Mouse (Mus musculus): ENCODE data around the gene Olfr1474. TPM values are rescaled to one million over a fixed set of nuclear protein-coding genes. Genes with fewer than 3 reads are reported as not detected.
"Not testable (repeated sequence)": the region's sequence is repeated elsewhere in the genome, so short reads cannot be mapped to it uniquely, and the experiment has no call there.

Gene Olfr1474
- not detected for polyA plus RNA-seq (2012; fragmentation: generic; extraction: Trizol)

DNA sequence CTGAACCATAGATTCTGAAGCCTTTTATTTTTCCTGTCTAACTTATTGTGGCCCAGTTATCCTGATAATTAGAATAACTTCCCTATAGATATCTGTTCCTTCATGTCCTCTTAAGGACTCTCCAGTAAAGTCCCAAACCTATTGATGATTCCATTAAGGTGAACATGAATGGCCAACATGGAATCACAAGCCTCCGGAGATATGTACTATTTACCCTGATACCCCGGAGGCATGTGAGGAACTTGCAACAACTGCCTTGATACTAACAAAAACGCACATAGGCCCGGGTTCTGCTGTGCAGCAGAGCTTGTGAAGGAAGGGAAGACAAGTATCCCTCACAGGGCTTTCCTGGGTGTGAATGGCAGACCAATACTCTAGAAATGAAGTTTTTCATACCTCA, at the start of gene Olfr1474:
Olfr1474 (plus strand) TSS at position 301 of the 400 bp plus-strand sequence.
- H3K27me3 ChIP-seq (ENCODE audit: control insufficient read depth, insufficient read depth, insufficient read length); H3K4me2 ChIP-seq (ENCODE audit: low read depth); H3K4me3 ChIP-seq; H3ac ChIP-seq (ENCODE audit: control insufficient read depth, insufficient read length); H3K36me3 ChIP-seq (ENCODE audit: control insufficient read depth, insufficient read depth); H3K79me2 ChIP-seq (ENCODE audit: control insufficient read depth, insufficient read depth): not testable (repeated sequence)

- not testable (repeated sequence) for H3K4me3 ChIP-seq; H3ac ChIP-seq (ENCODE audit: control insufficient read depth, insufficient read length); H3K4me2 ChIP-seq (ENCODE audit: low read depth); H3K36me3 ChIP-seq (ENCODE audit: control insufficient read depth, insufficient read depth); H3K27me3 ChIP-seq (ENCODE audit: control insufficient read depth, insufficient read depth, insufficient read length); H3K79me2 ChIP-seq (ENCODE audit: control insufficient read depth, insufficient read depth)
Measured at GRCm38 (mm10) chr19:13443109-13443508, 26.3 kb upstream of the Olfr1474 start, which contains the start of gene Olfr1471. Gene Olfr1471, plus strand, starts transcription at chr19:13443409.

DNA sequence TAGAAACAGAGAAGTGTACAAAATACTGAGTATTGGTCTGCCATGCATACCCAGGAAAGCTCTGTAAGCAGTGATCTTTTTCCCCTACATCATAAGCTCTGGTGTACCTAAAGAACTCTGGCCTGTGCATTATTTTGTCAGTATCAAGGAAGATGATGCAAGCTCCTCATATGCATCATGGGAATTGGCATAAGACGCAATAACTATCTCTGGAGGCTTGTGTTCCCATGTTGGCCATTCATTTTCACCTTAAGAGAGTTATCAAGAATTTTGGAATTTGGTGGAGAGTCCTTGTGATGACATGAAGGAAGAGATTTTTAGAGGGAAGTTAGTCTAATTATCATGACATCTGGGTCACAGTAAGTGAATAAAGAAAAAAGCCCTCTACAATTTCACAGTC, 13.4 kb upstream of the Olfr1474 start, which contains the start of gene Olfr1472:
Olfr1472 (minus strand) TSS at position 101 of the 400 bp plus-strand sequence.
- H3K4me3 ChIP-seq, result no peak within 1 kb of the TSS
- H3K4me2 ChIP-seq (ENCODE audit: low read depth), result no peak within 1 kb of the TSS
- H3K79me2 ChIP-seq (ENCODE audit: control insufficient read depth, insufficient read depth), result no peaks in the 10 kb centered on the region
- TF ChIP-seq MYOD1 (IDR thresholded peaks at IDR 0.05; ENCODE audit: control insufficient read depth in 1 of 3, insufficient read length in 2 of 3, low read depth in 2 of 3), result no peak
- no peak for TF ChIP-seq CEBPB (IDR thresholded peaks at IDR 0.05; ENCODE audit: insufficient read depth, poor library complexity, severe bottlenecking)
- no peak for TF ChIP-seq TCF3 (IDR thresholded peaks at IDR 0.05; ENCODE audit: insufficient read length, low read depth)
- no peak for TF ChIP-seq TCF12 (IDR thresholded peaks at IDR 0.05; ENCODE audit: insufficient read depth, poor library complexity, severe bottlenecking)
- no peak within 1 kb of the TSS for H3ac ChIP-seq (ENCODE audit: control insufficient read depth, insufficient read length)
- no peaks in the 10 kb centered on the region for H3K36me3 ChIP-seq (ENCODE audit: control insufficient read depth, insufficient read depth)
- H3K27me3 ChIP-seq (ENCODE audit: control insufficient read depth, insufficient read depth, insufficient read length), result no peaks in the 10 kb centered on the region

DNA sequence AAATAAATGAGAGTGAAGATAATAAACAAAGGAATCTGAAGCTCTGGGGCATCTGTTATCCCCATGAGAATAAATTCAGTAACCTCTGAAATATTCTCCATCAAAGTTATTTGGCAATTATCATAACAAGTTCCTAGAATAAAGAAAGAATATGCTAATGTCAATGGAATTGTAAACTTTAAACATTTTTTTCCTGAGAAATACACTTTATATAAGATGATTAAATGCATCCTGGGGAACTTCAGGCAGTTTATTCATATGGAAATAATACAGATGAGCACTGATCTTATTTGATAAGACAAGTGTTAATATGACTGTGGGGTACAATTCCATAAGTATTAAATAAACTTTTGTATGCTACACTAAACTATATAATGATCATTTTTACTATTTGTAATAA, 10.7 kb downstream of the Olfr1474 start, which contains the start of gene Olfr1475:
Olfr1475 (minus strand) TSS at position 101 of the 400 bp plus-strand sequence.
- no peak within 1 kb of the TSS for H3K4me3 ChIP-seq
- no peaks in the 10 kb centered on the region for H3K27me3 ChIP-seq (ENCODE audit: control insufficient read depth, insufficient read depth, insufficient read length)
- H3ac ChIP-seq (ENCODE audit: control insufficient read depth, insufficient read length), result no peak within 1 kb of the TSS
- no peaks in the 10 kb centered on the region for H3K79me2 ChIP-seq (ENCODE audit: control insufficient read depth, insufficient read depth)
- H3K4me2 ChIP-seq (ENCODE audit: low read depth), result no peak within 1 kb of the TSS
- no peak for TF ChIP-seq TCF12 (IDR thresholded peaks at IDR 0.05; ENCODE audit: insufficient read depth, poor library complexity, severe bottlenecking)
- no peak for TF ChIP-seq POLR2A (IDR thresholded peaks at IDR 0.05; ENCODE audit: insufficient read length, low read depth)
- no peak for TF ChIP-seq CEBPB (IDR thresholded peaks at IDR 0.05; ENCODE audit: insufficient read depth, poor library complexity, severe bottlenecking)
- TF ChIP-seq MYOG (IDR thresholded peaks at IDR 0.05; ENCODE audit: control insufficient read depth in 1 of 3, insufficient read depth in 1 of 3, insufficient read length in 2 of 3, low read depth in 2 of 3), result no peak
- no peak for TF ChIP-seq MAX (IDR thresholded peaks at IDR 0.05; ENCODE audit: low read depth)
- TF ChIP-seq SRF (IDR thresholded peaks at IDR 0.05; ENCODE audit: control insufficient read depth, insufficient read length, low read depth), result no peak
- TF ChIP-seq TCF3 (IDR thresholded peaks at IDR 0.05; ENCODE audit: insufficient read length, low read depth), result no peak
- TF ChIP-seq MYOD1 (IDR thresholded peaks at IDR 0.05; ENCODE audit: control insufficient read depth in 1 of 3, insufficient read length in 2 of 3, low read depth in 2 of 3), result no peak
- TF ChIP-seq POLR2AphosphoS2 (IDR thresholded peaks at IDR 0.05; ENCODE audit: insufficient read length, low read depth), result no peak
- TF ChIP-seq E2F4 (IDR thresholded peaks at IDR 0.05; ENCODE audit: insufficient read depth), result no peak
- TF ChIP-seq USF1 (IDR thresholded peaks at IDR 0.05; ENCODE audit: low read depth), result no peak
- no peak for TF ChIP-seq REST (IDR thresholded peaks at IDR 0.05; ENCODE audit: insufficient read depth, insufficient read length)
- no peaks in the 10 kb centered on the region for H3K36me3 ChIP-seq (ENCODE audit: control insufficient read depth, insufficient read depth)

GRCm38 (mm10) chr19:13500246-13500645, 30.9 kb downstream of the Olfr1474 start, which contains the start of gene Olfr1477:
Gene Olfr1477, plus strand, starts transcription at chr19:13500546.
- no peak within 1 kb of the TSS for H3ac ChIP-seq (ENCODE audit: control insufficient read depth, insufficient read length)
- H3K27me3 ChIP-seq (ENCODE audit: control insufficient read depth, insufficient read depth, insufficient read length), result no peaks in the 10 kb centered on the region
- H3K79me2 ChIP-seq (ENCODE audit: control insufficient read depth, insufficient read depth), result no peaks in the 10 kb centered on the region
- no peaks in the 10 kb centered on the region for H3K36me3 ChIP-seq (ENCODE audit: control insufficient read depth, insufficient read depth)
- no peak within 1 kb of the TSS for H3K4me3 ChIP-seq
- TF ChIP-seq USF1 (IDR thresholded peaks at IDR 0.05; ENCODE audit: low read depth) (no peak), TCF12 (IDR thresholded peaks at IDR 0.05; ENCODE audit: insufficient read depth, poor library complexity, severe bottlenecking) (no peak), SRF (IDR thresholded peaks at IDR 0.05; ENCODE audit: control insufficient read depth, insufficient read length, low read depth) (no peak), MAX (IDR thresholded peaks at IDR 0.05; ENCODE audit: low read depth) (no peak), MYOD1 (IDR thresholded peaks at IDR 0.05; ENCODE audit: control insufficient read depth in 1 of 3, insufficient read length in 2 of 3, low read depth in 2 of 3) (no peak), MYOG (IDR thresholded peaks at IDR 0.05; ENCODE audit: control insufficient read depth in 1 of 3, insufficient read depth in 1 of 3, insufficient read length in 2 of 3, low read depth in 2 of 3) (no peak), E2F4 (IDR thresholded peaks at IDR 0.05; ENCODE audit: insufficient read depth) (no peak), POLR2AphosphoS2 (IDR thresholded peaks at IDR 0.05; ENCODE audit: insufficient read length, low read depth) (no peak), CEBPB (IDR thresholded peaks at IDR 0.05; ENCODE audit: insufficient read depth, poor library complexity, severe bottlenecking) (no peak), TCF3 (IDR thresholded peaks at IDR 0.05; ENCODE audit: insufficient read length, low read depth) (no peak), POLR2A (IDR thresholded peaks at IDR 0.05; ENCODE audit: insufficient read length, low read depth) (no peak), REST (IDR thresholded peaks at IDR 0.05; ENCODE audit: insufficient read depth, insufficient read length) (no peak)
- H3K4me2 ChIP-seq (ENCODE audit: low read depth), result no peak within 1 kb of the TSS

Other genes starting within 250 kb of the Olfr1474 start
- gene Olfr1463, start 238.2 kb upstream of the Olfr1474 start, polyA plus RNA-seq (2012; fragmentation: generic; extraction: Trizol), result not detected
- gene Olfr1465, start 154.0 kb upstream of the Olfr1474 start, polyA plus RNA-seq (2012; fragmentation: generic; extraction: Trizol), result not detected
- not detected for gene Olfr1466, start 130.7 kb upstream of the Olfr1474 start, polyA plus RNA-seq (2012; fragmentation: generic; extraction: Trizol)
- gene Olfr1467, start 107.3 kb upstream of the Olfr1474 start, polyA plus RNA-seq (2012; fragmentation: generic; extraction: Trizol), result not detected
- gene Olfr1469, start 61.7 kb upstream of the Olfr1474 start, polyA plus RNA-seq (2012; fragmentation: generic; extraction: Trizol), result not detected
- gene Olfr1471, start 26.2 kb upstream of the Olfr1474 start, polyA plus RNA-seq (2012; fragmentation: generic; extraction: Trizol), result not detected
- not detected for gene Olfr1472, start 13.5 kb upstream of the Olfr1474 start, polyA plus RNA-seq (2012; fragmentation: generic; extraction: Trizol)
- gene Olfr1475, start 10.6 kb downstream of the Olfr1474 start, polyA plus RNA-seq (2012; fragmentation: generic; extraction: Trizol), result not detected
- gene Olfr1477, start 31.0 kb downstream of the Olfr1474 start, polyA plus RNA-seq (2012; fragmentation: generic; extraction: Trizol), result not detected
- gene Olfr1480, start 58.3 kb downstream of the Olfr1474 start, polyA plus RNA-seq (2012; fragmentation: generic; extraction: Trizol), result not detected
- not detected for gene Olfr1484, start 113.9 kb downstream of the Olfr1474 start, polyA plus RNA-seq (2012; fragmentation: generic; extraction: Trizol)
- not detected for gene Olfr1487, start 147.8 kb downstream of the Olfr1474 start, polyA plus RNA-seq (2012; fragmentation: generic; extraction: Trizol)
- not detected for gene Olfr1489, start 162.1 kb downstream of the Olfr1474 start, polyA plus RNA-seq (2012; fragmentation: generic; extraction: Trizol)
- gene Olfr1490, start 181.5 kb downstream of the Olfr1474 start, polyA plus RNA-seq (2012; fragmentation: generic; extraction: Trizol), result not detected
- not detected for gene Olfr1491, start 227.7 kb downstream of the Olfr1474 start, polyA plus RNA-seq (2012; fragmentation: generic; extraction: Trizol)

Data from myocyte (in vitro differentiated cells).